Mouse (Mus musculus): ENCODE data around the gene Rftn1.

Rftn1 gene

DNA sequence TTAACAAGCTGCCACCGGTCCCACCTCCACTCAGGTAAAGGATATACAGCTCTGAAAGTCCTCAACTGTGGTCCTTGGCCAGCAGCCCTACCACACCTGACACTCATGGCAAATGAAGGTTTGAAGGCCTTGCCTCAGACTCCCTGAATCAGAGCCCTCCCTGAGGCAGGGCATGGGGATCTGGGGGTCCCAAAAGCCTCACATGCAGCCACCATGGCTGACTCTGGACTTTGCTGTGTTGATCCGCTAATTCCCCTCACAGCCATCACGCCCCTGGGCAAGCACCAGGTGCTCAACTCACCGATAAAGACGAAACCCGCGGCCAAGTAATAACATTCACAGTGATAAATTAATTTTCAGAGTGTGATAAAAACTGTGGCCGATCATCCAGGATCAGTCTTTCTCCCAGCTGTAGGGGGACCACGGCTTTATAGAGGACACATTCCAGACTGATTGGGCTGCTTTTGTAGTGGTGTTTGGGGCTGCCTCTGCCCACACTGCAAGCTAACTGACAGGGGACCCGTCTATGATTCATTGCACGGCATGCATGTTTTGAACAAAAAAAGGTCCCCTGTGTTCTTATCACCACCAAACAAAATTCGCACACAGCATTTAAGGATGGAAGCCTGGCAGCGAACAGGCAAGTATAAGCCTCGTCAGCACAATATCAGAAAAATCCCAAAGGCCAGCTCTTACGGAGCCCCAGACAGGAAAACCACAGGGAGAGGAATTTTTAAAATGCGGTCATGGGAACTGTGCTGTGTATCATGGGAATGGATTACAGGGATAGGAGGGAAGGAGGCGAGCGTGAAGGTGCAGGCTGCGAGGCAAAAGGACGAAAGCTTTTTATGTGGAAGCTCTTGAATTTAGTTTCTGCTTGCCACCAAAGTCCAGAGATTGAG lies 29.3 kb downstream of the Rftn1 start:
- no peak for DNase-seq

DNA sequence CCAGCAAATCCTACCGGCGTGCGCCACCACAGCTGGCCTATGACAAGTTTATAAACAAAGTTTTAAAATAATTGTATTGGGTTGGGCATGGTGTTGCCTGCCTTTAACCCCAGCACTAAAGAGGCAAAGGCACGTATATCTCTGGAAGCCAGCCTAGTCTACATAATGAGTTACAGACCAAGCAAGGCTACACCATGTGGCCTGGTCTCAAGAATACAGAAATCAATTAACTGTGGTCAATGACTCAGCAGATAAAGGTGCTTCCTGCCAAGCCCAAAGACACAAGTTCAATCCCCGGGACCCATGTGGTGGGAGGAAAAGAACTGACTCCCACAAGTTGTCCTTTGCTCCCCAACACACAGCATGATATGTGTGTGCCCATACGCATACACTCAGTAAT lies 30.1 kb downstream of the Rftn1 start:
- DNase-seq: no peak

DNA sequence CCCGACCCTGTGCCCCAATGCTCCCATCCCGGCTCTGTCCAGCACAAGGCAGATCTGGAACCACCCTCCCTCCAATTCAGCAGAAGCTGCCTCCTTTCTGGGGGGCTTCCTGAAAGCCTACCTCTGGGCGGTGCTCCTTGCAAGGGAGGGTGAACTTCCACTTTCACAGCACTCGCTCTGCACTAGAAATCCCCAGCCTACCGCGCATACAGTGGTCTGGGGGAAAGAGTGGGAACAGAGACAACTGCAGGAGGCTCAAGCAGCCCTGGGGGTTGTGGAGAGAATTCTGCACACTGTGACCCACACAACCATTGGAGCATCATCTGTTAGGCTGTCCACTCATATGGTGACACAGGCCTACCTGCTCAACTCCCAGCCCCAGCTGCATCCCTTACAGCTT lies 30.7 kb downstream of the Rftn1 start:
- DNase-seq: no peak

DNA sequence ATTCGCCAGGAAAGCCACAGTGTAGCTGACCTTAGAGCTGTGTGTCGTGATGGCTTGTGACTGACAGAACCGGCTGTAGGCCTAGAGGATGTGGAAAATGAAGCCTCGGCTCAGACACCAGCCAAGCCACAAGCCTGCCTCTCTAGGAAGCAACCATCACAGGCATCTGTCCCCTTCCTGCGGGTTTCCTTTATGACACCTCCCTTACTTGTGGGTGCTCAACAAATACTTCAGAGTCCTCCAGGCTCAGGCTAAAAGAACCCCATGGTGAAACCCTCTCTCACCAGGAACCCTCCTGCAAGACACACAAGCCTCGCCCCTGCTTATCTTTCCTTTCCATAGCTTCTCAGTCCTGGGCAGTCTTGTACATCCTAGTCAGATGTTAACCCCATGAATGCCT lies 31.9 kb downstream of the Rftn1 start:
- no peak for DNase-seq

DNA sequence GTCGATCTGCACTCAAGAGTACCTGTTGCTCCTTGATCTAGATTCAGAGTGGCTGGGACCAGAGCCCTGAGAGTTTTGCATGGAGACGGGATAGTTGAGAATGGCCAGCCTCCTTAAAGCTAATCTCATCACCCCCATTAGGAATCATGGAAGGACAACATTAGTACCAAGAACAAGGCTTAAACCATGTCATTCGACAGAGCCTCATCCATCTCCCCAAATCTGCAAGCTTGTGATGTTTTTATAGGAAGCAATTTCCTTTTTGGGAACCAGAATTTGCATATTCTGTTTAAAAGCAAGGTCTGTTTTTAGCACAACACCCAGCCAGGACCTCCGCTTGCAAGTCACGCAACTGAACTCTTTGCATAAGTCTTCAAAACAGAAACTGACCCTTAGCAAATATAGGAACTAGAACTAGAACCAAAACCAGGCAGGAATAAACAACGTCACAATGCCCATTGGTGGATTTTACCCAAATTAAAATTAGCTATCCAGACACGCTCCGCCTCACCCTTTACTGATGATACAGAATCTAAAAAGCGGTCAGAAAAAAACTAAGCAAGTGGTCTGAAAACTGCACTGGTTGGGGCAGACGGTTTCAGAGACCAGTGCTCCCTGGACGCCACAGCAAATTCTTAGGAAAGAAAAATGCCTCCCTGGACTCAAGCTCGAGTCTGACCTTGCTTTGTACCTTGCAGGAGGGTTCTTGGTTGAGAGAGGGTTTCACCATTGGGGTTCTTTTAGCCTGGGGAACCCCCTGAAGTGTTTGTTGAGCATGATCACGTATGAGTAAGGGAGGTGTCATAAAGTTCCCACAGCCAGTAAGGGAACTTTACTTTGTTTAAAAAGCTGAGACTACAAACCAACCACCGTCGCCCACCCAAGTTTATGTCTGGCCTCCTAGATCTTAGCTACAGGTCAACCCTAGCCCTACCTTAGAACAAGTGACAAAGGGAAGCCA lies 33.0 kb downstream of the Rftn1 start:
- DNase-seq: no peak

DNA sequence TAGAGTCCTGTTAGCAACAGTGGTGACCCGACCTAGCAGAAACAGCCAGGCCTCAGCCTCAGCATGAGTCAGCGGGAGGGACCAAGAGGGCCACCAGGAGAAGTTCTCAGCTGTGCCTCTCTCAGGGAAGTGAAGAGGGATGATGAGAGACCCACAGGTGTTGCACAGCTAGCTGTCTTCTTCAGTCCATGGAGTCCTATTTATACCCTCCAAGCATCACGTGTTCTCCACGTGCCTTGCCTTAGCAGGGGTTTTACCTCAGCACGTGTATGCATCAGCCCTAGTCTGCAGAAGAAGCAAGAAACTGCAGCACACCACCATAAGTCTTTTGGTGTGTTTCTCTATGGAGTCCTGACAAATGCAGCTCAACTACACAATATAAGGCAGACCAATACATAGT lies 38.4 kb downstream of the Rftn1 start:
- DNase-seq: no peak

DNA sequence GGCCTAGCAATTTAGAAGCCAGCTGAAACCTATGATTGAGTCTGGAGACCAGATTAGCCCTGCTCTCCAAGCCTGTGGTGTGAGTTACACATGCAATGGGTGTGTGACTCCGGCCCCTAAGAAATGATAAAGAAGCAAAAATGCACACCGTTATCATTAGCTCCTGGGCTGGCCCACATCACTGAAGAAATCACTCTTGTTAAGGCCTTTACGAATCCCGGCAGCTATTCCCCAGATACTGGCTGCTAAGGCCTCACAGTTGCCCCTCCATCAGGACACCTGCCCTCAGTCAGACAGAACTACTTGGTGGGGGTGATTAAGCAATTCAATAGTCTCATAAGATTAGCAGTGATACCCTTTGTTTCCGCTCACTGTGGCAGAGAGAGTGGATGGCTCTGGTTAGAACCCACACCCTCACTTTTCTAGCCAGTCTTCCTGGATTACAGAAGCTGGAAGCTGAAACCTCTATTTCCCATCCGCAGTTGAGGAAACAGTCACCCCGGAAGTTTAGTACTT lies 39.2 kb downstream of the Rftn1 start:
- no peak for DNase-seq

DNA sequence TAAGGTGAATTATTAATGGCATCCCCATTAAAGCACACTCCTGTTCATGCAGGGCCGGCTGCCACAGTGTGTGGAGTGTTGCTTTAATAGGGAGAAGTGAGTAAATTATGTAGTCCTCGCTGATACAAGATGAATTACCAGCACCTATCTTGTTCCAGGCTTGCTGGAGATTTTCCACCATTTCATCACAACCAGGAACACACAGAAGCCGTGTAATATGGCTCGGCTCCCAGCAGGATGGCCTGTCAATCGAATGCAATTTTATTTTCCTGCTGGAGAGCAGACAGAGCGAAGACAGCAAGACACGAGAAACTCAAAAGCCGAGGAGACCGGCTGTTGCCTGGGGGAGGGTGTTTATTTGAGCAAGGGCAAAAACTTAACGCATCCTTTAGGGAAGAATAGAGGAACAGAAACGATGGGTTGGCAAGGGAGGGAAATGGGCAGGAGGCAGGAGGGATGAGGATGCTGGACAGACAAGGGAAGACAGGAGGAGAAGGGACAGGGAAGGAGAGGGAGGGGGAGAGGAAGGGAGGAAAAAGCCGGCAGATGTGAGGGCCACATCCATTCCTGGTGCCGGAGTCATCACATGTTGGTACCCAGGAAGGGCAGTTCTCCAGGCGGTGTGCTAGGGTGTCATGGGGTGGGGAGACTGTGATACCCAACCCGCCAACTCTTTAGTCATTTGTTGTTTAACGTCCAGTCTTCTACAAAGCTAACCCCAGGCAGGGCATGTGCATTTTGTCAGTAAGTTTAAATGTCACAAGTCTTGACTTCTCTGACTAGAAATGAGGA lies 39.9 kb downstream of the Rftn1 start:
- DNase-seq: no peak

DNA sequence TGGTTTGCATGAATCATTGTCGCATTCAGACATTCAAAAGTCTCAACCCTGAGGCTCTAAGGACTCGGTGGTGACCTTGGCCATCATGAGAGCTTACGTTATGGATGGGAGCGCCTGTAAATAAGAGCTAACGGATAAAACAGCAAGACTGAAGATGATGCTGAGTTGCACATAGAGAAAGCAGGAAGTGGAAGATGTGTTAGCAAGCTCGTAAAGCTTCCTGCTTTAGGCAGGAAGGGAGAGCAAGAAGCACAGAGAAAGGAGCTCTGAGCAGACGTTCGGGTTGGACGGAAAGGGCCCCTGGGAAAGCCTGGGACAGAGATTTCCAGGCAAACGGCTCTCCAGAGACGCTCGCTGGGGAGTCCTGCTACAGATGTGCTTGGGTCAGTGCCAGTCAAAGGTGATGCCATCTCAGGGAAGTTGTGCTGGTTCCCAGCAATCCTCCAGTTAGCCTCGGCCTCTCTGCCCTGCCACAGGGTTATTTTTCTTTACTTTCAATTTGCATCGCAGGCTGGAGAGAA lies 40.7 kb downstream of the Rftn1 start:
- no peak for DNase-seq

DNA sequence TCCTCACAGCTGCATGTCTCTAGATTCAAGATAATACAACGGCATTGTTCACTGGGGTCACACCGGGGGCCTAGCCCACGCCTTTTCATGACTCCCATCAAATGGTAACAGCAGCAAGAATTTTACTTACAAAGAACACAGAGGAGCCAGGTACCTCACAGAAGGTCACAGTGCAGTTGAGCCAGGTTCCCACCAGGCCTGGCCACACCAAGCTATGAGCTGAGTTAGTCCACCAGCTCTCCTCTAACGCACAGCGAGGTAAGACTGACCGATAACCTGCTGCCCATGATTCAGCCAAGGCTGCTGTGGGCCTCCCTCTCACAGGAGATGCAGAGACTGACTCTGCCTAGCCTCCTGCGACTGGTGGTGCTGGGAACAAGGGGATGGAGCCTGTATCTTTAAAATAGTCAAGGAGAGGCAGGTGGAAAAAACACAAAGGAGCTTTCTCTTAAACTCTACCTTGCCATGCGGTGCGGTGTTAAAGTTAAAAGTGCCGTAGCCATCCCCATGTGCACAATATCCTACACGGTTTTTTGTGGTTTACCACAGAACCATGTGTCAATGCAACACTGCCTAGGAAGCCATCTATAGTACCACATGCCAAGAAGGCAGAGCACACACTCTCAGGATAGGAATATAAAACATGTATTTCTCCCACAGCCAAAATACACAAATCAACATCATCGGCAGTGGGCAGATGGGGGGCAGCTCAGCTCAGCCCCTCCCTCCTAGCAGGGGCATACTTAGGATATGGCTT lies 42.5 kb downstream of the Rftn1 start:
- no peak for DNase-seq

DNA sequence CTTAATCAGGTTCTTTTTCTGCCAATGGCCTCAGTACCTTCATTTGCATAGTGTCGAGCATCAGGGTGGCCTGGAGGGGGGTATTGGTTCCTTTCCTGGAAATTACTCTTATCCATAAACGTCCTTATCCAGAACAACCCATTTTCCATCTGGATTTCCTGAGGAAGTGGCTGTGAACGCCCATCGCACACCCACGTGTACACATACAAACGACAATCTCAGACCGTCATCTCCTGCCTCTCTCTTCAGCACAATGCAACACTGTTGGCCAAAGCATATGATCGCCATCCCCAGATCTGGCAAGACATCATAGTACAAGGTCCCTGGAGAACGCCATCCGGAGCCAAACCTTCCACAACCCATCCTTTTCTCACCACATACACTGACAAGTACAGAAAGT lies 47.1 kb downstream of the Rftn1 start:
- DNase-seq: no peak

DNA sequence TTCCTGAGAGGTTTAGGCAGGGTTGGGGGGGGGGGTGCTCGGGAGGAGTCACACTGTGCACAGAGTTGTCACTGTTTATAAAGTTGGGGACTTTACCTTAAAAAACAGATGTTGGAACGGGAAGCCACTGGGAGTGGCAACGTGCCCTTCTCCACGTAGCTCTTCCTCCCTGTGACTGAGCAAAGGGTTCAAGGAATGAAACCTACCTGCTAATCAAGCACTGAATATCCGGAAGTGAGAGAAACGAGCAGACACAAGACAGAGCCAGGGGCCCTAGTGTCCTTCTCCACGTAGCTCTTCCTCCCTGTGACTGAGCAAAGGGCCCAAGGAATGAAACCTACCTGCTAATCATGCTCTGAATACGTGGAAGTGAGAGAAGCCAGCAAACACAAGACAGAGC lies 47.9 kb downstream of the Rftn1 start:
- DNase-seq: no peak

DNA sequence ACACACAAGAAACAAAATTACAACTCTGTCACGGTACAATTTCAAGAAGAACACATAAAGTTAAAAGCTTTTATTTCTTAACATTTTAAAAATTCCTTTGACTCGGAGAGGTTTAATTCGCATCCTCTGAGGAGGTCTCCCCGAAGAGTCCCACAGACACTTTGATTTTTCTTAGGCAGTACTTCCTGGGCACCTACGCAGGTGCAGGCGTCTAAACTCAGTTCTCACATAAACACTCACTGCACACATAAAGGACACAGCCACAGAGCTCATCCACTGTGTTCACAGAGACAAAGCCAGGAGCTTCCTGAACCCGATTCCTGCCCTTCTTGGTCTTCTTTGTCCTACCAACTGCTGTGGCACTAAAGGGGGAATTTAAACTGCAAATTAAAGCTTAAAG lies 48.3 kb downstream of the Rftn1 start:
- DNase-seq: no peak

DNA sequence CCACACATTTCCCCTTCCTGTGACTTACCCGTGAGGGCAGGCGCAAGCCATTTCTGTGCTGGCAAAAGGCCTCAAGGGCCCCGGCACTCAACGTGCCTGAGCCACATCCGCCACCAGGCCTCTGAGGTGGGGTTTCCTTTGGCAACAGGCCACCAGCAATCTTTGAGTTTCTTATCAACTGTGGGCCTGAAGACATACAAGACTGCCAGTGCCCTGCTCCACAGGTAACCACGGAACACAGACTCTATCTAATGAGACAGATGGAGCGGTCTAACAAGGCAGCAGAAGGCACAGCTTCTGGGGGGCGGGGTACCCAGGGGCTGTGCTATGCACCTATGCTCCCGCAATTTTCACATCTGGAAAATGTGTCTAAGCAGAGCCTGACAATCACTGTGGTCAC lies 54.4 kb downstream of the Rftn1 start:
- no peak for DNase-seq

DNA sequence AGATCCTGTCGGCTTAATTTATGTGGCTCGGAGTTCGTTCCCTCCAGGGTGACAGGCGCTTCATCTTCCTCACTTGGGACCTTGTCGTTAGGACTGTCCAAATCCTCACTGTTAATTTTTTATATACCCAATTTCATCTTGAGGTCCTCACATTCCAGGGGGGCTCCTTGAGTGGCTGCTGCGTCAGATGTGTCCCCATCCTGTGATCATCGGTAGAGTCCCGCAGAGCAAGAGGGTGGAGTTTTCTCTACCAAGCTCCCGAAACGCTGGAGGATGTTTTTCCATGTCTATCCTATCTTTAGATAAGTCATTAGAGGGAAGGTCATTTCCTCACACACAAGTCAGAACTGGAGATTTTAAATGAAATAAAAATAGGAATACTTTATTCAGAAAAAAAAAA lies 55.0 kb downstream of the Rftn1 start:
- DNase-seq: no peak

DNA sequence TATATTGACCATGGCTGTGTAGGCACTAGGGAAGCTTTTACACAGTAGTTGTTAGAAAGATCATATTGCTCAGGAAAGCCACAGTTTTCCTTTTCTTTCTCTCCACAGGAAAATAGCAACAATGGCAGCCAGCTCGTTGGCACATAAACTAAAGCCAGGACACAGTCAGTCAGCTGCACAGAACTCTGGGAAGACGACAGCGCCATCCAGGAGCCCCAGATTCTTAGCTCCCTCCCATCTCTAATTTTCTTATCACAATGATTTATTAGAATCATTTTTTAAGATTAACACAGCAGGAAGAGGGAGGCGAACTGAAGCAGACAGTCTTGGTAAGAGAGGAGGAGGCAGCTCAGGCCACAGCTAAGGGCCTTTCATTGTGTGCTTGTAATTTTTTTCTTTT lies 58.8 kb downstream of the Rftn1 start:
- DNase-seq: no peak

DNA sequence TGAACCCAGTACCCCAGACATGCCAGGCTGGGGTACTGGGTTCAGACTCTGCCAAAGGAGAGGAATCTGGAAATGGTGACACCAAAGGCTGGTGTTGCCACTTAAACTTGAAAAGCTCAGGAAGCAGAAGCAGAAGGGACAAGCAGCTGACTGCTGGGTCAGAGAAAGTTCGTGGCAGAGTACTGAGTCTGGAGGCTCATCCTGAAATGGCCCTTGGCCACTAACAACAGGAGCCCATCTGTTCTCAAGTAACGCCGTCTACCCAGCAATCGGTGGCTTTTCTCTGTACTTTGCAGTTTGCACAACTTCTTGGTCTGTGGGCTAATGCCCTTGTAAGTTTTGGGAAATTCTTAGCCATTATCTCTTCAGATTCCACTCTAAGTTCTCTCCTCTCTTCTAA lies 60.1 kb downstream of the Rftn1 start:
- no peak for DNase-seq

DNA sequence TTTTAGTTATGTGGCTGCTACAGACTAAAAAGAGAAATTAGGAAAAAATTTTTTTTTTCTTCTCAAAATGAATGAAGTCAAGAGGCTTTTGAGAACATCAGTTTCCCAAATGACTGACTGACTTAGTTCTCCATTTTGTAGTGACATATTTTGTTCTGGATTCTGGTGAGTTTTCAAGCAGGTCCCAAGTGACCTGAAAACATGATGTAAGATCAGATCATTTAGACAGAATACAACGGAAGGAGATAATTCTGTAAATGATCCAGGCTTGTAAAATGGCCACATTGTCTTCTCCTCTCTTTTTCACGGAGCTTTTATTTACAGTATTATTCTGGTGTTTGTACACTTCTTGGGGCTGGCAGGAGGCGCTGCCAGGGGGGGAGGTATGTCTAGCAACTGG lies 62.1 kb downstream of the Rftn1 start:
- no peak for DNase-seq

DNA sequence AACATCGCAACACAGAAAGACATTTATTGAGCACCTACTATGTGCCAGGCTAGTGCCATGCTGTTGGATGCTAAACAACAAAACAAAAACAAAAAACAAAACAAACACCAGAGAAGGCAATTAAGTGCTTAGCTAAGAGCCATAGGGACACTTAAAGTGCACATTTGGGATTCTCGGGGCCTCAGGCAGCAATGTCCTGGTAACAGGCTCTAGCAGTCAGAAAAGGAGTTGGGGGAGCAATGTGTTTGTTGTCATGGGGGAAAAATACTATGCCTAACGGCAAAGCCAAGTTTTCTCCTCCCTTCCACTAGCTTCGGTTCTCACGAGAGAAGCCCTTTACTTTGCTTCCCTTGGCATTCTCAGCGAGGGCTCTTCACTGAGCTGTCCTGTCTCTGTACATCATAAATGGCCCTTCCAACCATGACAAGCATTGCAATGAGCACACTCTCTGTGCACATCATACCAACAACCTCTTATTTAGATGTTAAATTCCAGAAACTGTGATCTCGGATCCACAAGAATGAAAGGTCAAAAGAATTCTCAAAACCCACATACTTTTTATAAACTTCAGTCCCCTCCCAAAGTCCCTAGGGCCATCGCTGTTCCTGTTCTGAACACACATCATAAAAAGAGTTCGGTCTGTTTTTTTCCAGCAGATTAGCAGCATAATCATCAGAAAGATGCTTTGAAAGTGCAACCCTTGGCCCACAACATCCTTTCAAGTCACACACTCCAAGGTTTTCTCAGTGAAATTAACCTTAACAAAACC lies 63.2 kb downstream of the Rftn1 start:
- no peak for DNase-seq

DNA sequence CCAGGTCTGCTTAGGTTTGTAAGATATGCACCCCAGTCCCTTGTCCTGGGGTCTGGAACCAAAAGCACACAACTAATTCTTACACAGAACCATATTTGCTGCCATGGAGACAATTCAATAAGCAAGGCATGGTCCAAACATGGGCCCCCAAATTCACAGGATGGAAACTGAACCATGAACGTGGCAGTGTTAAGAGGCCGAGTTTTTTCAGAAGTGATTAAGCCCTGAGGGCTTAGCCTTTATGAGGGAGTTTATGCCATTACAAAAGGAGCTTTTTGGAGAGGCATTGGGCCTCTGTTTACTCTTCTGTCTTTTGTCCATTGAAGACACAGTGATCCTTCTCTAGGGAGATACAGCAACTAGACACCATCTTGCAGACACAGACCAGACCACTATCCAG lies 63.9 kb downstream of the Rftn1 start:
- no peak for DNase-seq

DNA sequence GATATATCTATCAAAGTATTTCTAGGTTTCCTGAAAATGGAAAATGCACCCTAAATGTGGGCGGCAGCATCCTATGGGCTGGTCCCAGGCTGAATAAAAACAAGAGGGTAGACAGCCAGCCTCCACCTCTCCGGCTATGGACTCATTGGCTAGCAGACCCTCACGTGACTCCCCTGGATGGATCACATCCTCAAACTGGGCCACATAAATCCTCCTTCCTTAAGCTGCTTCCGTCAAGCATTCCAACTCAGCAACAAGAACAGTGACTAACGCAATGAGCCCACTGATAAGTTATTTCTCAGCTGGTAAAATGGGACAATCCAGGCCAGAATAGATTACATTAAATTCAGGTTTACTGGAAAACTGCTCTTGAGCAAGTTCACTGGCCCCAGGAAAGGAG lies 64.6 kb downstream of the Rftn1 start:
- DNase-seq: no peak
